Mouse (Mus musculus) kidney, adult 8-10 months (tissue): ENCODE results near the gene Gm20431.
"Not testable (repeated sequence)": the region's sequence is repeated elsewhere in the genome, so short reads cannot be mapped to it uniquely, and the experiment has no call there.

Source experiments
- DNase-seq, 2 experiments: peaks; one replicate each; pipeline ENCODE4 v3.0.0; 2022

Gene Gm20431

GRCm38 (mm10) chr2:167629665-167630209 lies 31.6 kb downstream of the Gm20431 start:
- no peak for DNase-seq

GRCm38 (mm10) chr2:167628872-167629271 lies 32.4 kb downstream of the Gm20431 start:
- DNase-seq: peak; percentile 52 to 63

- no peak for DNase-seq
Measured at GRCm38 (mm10) chr2:167627019-167627418, 34.3 kb downstream of the Gm20431 start.

- no peak for DNase-seq
Measured at GRCm38 (mm10) chr2:167625670-167626069, 35.6 kb downstream of the Gm20431 start.

GRCm38 (mm10) chr2:167624368-167625075 lies 36.8 kb downstream of the Gm20431 start:
- no peak for DNase-seq

DNA sequence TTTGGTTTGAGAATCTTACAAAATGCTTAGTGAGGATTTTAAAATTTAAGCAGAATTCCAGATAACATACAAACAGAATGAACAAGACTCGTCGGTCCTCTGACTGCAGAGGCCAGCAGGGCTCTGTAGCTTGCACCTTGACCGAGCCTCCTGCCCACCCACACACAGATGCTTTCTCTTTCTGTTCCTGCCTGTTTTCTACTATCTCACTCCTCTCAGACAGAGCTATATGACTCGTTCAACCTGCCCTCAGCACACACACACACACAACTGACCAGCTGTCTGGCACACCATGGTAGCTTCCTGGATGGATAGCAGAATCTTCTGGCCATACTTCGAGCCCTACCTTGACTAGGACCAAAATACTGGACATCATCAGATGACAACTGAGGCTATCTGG lies 38.3 kb downstream of the Gm20431 start:
- no peak for DNase-seq

DNA sequence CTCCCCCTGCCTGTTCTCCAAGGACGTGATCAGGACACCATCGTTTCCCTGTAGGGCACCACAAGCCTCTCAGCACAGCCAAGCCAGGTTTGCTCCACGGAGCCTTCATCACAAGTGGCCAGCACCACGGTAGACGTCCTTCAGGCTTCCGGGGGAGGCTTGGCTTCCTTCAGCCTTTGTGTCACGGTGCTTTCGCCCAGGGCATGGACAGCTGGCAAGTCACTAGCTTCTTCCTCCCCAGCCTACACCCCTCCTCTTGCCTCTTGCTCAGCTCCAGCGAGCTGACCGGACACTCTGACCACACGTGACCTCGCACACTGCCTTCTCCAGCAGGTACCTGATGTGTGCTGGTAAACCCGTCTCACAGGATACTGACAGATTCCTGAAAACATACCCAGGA lies 38.9 kb downstream of the Gm20431 start:
- peak; percentile 39 for DNase-seq

DNA sequence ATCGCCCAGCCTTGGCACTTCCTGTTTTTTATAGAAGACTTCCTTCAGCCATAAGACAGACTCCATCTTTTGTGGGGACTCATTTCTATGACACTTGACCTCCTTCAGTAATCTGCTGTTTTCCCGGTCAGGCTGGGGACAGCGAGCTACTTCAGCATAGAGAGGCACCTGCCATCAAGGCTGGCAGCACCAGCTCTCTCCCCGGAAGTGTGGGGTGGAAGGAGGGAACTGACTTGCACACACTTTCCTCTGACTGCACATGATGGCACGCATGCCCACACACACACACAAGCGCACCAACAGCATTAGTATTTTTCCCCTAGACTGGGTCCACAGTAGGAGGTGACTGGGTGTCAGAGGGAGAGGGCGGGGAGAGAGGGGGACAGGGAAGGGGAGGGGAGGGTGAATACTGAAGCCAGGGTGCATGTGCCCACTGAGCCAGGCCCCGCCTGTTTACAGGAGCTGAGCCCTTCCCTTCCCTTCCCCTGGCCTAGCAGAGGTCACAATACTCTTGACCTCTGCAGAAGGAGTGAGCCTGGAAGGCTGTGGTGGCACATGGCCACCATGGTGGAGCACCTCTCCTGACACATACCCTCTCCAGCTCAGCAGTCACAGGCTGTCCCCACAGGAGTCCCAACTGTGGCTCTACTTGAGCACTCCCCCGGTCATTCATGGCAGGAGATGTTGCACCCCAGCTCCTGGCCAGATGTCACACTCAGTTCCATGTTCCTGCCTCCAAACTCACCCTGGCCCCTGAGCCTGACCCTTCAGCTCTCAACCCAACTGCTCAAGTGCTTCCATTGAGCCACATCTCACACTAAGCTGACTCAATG lies 39.8 kb downstream of the Gm20431 start:
- no peak for DNase-seq

GRCm38 (mm10) chr2:167617472-167617871 lies 43.8 kb downstream of the Gm20431 start:
- no peak for DNase-seq

DNA sequence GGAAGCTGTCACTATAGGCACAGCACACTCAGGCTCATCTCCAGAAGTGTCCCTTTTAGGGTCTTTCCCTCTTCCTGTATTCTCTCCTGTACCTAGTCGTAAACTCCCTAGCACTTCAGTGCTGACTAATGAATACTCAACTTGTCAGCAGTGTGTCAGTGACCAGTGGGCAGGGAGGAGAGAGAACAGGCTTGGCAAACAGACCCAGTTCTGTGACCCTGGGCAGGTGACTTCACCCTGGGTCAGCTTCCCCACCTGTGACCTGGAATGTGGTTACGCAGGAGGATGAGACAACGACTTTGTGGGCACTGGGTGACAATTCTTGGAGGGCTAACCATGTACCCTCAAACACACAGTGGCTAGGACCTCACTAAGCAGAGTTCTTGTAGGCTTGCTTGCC lies 44.3 kb downstream of the Gm20431 start:
- no peak for DNase-seq

DNA sequence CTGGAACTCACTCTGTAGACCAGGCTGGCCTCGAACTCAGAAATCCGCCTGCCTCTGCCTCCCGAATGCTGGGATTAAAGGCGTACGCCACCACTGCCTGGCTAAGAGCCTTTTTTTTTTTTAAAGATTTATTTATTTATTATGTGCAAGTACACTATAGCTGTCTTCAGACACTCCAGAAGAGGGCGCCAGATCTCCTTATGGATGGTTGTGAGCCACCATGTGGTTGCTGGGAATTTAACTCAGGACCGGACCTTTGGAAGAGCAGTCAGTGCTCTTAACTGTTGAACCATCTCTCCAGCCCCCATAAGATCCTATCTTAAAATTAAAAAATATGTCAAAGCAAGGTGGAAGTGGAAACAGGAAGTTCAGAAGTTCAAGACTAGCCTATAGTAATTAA lies 48.0 kb downstream of the Gm20431 start:
- not testable (repeated sequence) for DNase-seq

DNA sequence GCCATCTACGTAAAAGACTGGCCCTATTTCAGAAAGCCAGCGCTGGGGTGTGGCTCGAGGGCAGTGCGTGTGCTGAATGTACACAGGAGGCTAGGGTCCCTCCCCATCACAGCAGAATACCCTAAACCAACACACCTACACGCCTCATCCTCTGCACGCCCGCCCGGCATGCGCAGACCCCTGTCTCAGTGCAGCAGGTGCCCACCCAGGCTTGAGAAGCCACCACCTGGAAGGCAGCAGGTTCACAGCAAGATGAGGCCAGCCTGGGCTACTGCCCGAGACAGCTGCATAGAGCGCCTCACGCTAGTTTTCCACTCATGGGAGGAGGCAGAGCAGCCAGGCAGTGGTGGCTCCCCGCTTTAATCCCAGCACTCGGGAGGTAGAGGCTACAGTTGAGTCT lies 49.2 kb downstream of the Gm20431 start:
- no peak for DNase-seq

DNA sequence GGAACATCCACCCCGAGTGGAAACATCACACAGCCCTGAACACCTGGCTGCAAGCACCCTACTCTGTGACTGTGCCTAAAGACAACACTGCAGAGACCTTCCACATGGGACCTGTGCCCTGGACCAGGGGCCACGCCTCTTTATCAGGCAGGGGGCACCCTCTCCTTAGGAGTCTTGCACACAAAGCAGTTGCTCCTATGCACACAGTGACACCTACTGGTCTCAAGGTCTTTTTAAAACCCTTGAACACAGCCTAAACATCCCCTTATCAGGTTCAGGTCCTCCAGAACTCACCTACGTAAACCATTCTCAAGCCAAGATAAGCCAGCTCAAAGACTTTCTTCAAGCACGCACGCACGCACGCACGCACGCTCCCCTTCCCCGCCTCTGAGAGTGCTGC lies 50.0 kb downstream of the Gm20431 start:
- DNase-seq: no peak

DNA sequence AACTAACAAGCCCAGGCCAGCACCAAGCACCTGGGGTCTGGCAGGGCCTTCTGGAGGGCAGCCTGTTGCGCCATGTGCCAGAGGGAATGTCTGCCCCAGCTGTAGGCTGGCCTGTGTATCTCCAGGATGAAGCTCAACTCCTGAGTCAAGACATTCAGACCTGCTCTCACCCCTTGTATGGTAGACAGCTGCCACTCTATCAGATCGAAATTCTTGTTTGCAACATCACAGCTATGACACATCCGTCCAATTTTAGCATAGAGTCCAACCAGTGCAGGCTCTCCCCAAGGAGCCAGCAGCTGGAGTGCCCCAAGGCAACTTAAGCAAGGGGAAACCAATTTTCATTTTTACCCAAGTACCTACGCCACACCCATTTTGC lies 54.6 kb downstream of the Gm20431 start:
- no peak for DNase-seq

GRCm38 (mm10) chr2:167605817-167606744 lies 55.2 kb downstream of the Gm20431 start:
- DNase-seq: no peak

- DNase-seq: peak; percentile 81 to 94
Measured at GRCm38 (mm10) chr2:167605178-167605794, 56.0 kb downstream of the Gm20431 start.

DNA sequence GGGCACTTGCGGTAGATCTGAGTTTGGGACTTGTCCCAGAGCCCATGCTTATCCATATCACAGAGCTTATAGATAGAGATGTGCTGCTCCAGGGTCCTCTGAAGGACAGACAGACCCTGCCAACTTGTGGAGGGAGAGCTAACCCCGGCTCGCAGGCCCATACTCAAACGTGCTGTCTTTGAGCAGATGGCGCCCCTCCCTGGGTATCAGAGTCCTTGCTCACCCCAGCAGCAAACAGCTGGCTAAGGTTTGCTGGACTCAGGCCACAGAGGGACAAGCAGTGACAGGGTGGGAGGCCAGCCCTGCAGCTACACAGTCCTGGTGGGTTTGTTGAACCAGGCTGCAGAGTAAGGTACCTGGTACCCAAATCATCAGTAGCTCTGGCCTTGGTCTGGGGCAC lies 58.3 kb downstream of the Gm20431 start:
- DNase-seq: no peak

DNA sequence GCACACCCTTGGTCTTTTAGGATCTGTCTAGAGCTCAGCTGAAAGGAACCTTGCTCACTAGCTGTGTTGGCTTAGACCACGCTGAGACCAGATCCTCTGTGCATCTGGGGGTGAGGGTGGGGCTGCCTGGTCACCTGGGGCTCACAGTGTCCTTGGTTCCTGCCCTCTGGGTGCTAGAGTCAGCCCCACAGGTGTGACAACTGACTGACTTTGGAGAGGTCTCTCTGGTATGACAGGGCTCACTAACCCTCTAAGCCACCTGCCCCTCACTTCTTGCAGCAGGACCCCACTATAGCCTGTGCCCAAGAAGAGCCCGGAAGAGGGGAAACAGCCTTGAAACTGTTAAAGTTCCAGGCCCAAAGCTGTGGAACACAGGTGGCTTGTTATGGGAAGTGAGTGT lies 58.9 kb downstream of the Gm20431 start:
- DNase-seq: no peak

DNA sequence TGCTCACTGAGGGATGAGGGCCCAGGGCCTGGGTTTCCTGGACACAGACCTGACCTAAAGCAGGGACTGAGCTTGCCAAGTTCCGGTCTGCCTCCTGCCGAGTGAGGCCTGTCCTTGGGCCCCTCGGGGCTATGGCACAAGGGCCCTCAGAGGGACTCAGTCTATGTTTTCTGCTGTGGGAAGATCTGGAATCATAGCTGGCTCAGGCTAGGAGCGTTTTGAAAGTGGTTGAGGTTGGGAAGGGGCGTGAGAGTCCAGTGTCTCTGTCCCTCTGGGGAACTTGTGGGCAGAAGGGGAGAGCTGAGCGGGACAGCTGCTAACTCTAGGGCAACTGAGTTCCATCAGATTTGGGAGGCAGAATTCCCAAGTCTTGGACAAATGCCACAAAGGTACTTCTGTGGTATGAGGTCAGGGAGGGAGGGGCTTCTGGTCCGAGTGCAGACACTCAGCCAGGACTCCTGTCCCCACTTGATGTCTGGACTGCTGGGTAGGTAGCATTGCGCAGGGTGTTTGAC lies 60.8 kb downstream of the Gm20431 start:
- DNase-seq: no peak

DNA sequence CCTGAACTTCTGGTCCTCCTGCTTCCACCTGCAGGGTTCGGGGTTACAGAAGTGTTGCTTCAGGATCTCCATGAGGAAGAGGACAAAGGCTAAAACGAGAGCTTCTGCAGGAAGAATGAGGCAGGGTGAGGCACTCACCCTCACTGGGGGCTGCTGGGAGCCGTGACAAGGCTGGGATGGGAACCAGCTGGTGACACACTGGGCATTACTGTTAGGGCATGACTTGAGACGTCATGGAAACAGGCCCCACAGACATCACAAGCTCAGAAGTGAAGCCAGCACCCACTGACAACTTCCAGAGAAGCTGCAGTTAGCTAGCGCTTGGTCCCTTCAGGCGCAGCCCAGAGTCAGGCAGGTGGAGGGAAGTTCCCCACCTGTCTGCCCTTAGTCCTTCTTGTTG lies 61.4 kb downstream of the Gm20431 start:
- no peak for DNase-seq

DNA sequence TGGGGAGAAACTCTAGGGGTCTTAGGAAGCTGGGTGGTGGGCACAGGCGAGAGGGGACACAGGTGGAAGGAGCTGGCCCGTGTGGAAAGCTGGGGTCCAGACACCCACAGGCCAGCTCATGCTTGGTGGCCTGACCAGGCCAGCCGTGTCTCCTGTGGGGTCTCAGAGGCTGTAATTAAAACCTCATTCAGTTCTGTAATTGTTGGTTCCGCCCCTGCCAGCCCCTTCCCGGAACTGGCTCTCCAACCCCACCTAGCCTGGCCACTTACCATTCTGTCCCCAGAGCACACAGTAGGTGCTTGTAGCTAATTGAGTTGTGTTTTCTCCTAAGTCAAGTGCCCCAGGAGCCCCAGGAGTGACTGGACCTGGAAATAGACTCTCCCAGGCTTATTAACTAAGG lies 62.1 kb downstream of the Gm20431 start:
- no peak for DNase-seq

DNA sequence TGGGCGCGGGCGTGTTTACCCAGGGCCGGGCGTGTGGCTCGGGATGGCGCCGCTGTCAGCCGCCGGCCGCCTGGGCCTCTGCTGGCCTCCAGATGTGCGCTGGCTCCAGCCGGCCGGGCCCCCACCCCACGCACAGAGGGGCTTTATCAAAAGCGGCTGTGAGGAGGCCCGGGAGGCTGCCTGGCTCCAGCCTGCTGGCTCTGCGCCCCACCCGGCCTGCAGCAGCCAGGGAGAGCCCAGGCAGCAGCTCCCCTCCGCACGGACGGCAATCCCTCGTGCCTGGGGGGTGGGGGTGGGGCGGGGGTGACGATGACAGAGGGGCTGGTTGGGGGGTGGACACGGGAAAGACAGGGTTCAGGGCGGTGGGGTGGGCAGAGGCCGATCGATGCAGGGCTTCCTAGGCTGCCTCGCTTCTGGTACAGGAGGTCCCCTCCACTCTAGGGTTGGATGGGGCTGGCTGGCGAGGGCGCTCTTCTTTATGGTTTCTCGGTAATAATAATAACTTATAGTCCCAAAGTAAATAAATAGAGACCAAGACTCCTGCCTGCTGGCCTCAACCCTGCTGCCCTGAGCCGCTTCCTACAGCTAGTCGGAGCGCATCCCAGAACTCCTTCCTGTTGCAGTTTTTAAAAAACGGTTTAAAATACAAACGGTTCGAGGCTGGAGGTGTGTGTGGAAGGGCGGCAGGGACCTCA lies 63.7 kb downstream of the Gm20431 start:
- no peak for DNase-seq
